Mouse (Mus musculus) left cerebral cortex, postnatal 25 days (tissue): ENCODE data around the gene Vars. TPM values are rescaled to one million over a fixed set of nuclear protein-coding genes. Genes with fewer than 3 reads are reported as not detected.
"Not testable (repeated sequence)": the region's sequence is repeated elsewhere in the genome, so short reads cannot be mapped to it uniquely, and the experiment has no call there.

Experiments
- DNase-seq, 2 experiments: peaks; one replicate each; pipeline ENCODE4 v3.0.0; 2022; ENCODE audit warnings: low spot score in 2 of 2, mixed read lengths in 1 of 2
- intact Hi-C: fragments of 180-260 bp; cut with DNase I; formaldehyde crosslinking; loops from one replicate; pipeline ENCODE4 v1.15.1; 2025
- total RNA-seq, 2 experiments: library from RNA; stranded (reverse); gene quantifications; 2 replicates each; pipeline ENCODE4 v1.2.3; 2021

Gene Vars
- total RNA-seq, 2 experiments from 2014 or later = 38.0 to 44.7 TPM

DNA sequence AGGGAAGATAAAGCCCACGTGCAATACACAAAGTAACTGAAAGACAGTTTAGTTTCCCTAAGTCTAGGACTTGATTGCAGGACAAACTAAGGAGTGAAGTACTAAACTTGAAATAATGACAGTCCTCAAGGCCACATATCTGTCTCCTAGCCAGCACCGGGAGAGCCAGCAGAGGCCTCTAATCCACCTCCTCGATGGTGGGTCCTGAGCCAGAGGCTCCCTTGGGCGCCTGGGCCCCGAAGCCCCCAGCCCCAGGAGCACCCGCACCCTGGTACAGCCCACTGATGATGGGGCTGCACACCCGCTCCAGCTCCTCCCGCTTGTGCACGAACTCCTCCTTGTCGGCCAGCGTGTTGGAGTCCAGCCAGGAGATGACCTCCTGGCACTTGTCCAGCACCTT, 31.0 kb upstream of the Vars start, which contains the start of gene Gm20481:
Gene Gm20481 (plus strand): TSS at position 91 of the 400 bp plus-strand sequence.
- intact Hi-C loops, DNase-seq: not testable (repeated sequence)

DNA sequence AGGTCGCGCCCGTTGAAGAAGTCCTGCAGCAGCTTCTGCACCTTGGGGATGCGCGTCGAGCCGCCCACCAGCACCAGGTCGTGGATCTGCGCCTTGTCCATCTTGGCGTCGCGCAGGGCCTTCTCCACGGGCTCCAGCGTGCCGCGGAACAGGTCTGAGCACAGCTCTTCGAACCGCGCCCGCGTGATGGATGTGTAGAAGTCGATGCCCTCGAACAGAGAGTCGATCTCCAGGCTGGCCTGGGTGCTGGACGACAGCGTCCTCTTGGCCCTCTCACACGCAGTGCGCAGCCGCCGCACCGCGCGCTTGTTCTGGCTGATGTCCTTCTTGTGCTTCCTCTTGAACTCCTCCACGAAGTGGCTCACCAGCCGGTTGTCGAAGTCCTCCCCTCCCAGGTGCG, 29.9 kb upstream of the Vars start:
- DNase-seq, intact Hi-C loops: not testable (repeated sequence)

DNA sequence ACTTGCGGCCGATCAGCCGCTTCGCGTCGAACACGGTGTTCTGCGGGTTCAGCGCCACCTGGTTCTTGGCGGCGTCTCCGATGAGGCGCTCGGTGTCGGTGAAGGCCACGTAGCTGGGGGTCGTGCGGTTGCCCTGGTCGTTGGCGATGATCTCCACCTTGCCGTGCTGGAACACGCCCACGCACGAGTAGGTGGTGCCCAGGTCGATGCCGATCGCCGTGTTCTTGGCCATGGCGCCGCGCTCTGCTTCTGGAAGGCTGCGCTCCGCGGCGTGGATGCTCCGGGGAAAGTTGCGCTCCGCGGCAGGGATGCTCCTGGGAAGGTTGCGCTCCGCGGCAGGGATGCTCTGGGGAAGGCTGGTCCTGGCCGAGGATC, 29.1 kb upstream of the Vars start:
- DNase-seq, intact Hi-C loops: not testable (repeated sequence)

DNA sequence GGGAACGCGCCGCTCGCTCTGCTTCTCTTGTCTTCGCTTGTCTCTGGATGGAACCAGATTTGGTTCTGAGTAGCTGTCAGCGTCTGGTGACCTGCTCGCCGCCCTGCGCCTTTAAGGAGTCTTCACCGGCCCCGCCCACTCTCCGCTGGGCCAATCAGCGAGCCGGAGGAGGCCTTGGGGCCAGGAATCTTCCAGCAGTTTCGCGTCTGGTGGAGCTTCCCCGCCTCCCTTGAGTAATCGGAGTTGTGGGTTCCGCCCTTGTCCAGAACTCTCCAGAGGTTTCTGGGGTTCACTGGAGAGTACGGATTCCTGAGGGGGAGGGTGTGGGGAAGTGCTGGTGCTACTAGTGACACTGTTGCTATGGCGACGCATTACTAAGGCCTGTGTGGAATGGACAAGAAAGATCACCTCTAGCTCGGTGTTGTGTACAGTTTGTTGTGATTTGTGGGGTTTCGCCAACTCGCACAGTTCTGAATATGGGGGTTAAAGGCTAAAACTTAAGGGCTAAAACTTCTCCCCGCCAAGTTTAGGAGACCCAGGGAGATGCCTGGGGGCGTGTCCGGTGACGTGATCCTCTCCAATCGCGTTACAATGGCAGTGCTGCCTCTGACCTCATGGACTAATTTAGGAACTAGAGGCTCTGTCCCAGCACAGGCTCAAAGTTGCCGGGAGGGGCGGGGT, 28.6 kb upstream of the Vars start, which contains the start of the genes Hspa1a and Hspa1l:
Gene Hspa1a (minus strand): TSS at position 88 of the 681 bp plus-strand sequence.
Gene Hspa1l (plus strand): TSS at position 635 of the 681 bp plus-strand sequence.
- DNase-seq = peak; percentile 82 to 85
- intact Hi-C loops = not testable (repeated sequence)

DNA sequence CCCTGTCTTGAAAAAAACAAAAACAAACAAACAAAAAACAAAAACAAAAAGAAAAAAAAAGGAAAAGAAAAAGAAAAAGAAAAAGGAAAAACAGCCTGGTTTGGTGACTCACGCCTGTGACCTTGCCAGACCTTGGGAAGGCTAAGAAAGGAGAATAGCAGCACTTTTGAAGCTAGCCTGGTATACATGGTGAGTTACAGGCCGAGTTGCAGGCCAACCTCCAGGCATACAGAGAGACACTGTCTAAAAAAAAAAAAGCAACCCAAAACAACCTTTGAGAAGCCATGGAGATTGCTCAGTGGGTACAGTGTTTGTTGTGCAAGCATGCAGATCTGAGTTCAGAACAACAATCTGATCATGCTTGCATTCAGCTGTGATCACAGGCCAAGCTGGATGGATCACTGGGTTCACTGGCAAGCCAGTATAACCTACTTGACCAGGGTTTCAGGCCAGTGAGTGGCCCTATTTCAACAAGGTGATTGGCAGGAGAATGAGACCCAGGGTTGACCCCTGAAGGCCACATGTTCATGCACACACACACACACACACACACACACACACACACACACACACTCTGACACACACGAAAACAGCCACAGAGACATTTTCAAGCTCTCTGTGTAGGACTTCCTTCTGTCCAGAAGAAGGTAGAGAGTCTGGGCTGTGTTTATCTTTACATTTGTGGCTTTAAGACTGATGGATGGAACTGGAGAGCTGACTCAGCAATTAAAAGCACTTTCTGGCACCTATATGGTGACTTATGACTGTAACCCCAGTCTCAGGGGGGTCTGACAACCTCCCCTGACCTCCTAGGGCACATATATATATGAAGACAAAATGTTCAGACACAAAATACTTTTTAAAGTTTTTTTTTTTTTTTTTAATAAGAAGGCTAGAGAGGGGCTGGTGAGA, 24.9 kb upstream of the Vars start:
- DNase-seq = no peak
- intact Hi-C loops = no loop called here

DNA sequence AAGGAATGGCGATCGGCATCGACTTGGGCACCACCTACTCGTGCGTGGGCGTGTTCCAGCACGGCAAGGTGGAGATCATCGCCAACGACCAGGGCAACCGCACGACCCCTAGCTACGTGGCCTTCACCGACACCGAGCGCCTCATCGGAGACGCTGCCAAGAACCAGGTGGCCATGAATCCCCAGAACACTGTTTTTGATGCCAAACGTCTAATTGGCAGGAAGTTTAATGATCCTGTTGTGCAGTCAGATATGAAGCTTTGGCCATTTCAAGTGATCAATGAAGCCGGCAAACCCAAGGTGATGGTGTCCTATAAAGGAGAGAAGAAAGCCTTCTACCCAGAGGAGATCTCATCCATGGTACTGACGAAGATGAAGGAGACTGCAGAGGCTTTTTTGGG, 23.8 kb upstream of the Vars start:
- intact Hi-C loops = no loop called here
- DNase-seq = no peak

DNA sequence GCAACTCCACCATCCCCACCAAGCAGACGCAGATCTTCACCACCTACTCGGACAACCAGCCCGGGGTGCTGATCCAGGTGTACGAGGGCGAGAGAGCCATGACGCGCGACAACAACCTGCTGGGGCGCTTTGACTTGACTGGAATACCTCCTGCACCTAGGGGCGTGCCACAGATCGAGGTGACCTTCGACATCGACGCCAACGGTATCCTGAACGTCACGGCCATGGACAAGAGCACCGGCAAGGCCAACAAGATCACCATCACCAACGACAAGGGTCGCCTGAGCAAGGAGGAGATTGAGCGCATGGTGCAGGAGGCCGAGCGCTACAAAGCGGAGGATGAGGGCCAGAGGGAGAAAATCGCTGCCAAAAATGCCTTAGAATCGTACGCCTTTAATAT, 22.5 kb upstream of the Vars start:
- intact Hi-C loops = no loop called here
- DNase-seq = no peak

DNA sequence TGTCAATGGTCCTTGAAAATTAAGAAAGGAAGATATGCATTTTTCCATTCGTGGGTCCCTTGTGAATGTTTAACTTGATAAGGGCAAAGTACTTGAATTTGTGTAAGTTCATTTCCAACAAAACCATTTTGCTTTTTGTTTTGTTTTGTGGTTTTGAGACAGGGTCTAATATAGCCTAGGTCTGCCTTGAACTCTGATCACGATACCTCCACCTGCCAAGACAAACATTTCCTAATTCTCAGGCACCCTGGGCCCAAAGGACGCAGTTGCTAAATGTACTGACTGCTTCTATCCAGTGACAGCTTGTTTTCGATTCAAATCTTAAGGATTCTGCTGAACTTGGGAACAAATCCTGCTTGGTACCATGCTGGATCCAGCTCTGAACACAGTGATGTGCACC, 21.2 kb upstream of the Vars start:
- no peak for DNase-seq
- intact Hi-C loops = loop anchor here (5.0 kb wide), 1 partner anchor 127 kb away; the partner anchor contains the start of genes Nelfe and Skiv2l

DNA sequence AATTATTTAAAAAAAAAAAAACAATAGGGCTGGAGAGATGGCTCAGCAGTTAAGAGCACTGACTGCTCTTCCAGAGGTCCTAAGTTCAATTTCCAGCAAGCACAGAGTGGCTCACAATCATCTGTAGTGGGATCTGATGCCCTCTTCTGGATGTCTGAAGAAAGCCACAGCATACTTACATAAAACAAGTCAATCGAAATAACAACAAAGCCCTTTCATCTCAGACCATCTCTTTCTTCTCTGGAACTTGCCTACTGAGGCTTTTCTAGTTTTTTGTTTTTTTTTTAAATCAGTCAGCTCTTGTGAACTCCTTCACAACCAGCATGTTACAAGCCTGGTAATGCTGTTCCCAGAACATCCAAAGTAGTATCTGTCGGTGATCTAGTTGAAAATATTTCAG, 20.1 kb upstream of the Vars start:
- DNase-seq = peak; percentile 45 to 58

DNA sequence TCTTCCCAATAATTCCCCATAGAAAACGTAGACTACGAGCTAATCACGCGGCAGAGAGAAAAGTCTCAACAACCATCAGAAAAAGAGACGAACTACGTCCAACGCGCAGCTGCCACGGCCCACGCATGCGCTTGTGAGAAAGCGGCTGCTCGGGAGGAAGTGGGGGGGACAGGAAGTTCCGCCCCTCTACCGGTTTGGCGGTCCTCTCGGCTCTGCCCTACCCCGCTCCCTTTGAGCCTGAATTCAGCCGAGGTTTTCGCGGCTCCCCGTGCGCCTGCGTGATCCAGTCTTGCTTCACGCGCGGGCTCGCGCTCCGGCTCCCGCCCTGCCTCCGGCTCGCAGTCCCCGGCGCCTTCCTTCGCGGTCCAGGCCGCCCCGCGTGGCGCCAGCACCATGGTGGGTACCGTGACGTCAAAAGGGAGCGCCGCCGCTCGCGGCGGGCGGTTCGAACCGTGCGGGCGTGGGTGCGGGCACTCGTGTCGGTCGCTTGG, 19.1 kb upstream of the Vars start, which contains the start of gene Lsm2:
Gene Lsm2 (plus strand): TSS at position 173 of the 491 bp plus-strand sequence.
- intact Hi-C loops = loop anchor here (1.0 to 5.0 kb wide), 2 partner anchors 29 to 129 kb away; partner anchors contain the start of genes Nelfe and Skiv2l
- DNase-seq = peak; percentile 94 to 96

More for the DNA sequence above, 20.1 kb upstream of the Vars start:
- intact Hi-C loops = loop anchor here (1.0 to 5.0 kb wide), 2 partner anchors 28 to 128 kb away; partner anchors contain the start of genes Nelfe and Skiv2l

DNA sequence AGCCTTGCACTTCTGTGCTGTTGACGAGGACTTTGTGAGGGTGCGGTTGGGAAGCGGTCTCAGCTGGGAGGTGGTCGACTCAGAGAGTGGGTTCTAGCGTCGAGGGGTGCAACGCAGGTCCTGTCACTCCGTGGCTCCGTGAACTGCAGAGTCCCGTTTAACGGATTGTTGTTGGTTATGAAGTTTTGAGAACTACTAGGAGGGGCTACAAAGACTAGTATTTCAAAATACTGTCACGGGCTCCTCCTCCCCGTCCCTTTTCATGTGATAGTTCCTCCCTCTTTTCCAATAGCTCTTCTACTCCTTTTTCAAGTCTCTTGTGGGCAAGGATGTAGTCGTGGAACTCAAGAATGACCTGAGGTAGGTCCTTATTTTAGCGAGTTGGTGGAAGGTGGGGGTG, 18.5 kb upstream of the Vars start:
- no peak for DNase-seq
- intact Hi-C loops = loop anchor here (5.0 kb wide), 1 partner anchor 130 kb away; the partner anchor contains the start of genes Nelfe and Skiv2l

DNA sequence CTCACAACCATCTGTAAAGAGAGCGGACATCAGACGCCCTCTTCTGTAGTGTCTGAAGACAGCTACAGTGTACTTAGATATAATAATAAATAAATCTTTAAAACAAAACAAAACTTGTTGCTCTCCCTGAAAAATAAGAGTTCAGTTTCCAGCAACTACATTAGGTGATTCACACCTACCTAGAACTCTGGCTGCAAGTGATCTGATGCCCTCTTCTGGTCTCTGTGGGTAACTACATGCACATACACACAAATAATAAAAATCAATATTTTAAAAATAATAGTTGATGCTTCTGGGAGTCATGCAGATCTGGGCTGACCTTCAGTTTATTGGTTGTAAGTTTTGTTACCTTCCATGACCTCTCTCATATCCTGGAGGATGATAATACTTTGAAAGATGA, 16.6 kb upstream of the Vars start:
- intact Hi-C loops = loop anchor here (2.0 to 5.0 kb wide), 2 partner anchors 15 to 132 kb away; partner anchors contain the start of genes Nelfe and Skiv2l
- DNase-seq = peak in 1 of 2 experiments; percentile 24

DNA sequence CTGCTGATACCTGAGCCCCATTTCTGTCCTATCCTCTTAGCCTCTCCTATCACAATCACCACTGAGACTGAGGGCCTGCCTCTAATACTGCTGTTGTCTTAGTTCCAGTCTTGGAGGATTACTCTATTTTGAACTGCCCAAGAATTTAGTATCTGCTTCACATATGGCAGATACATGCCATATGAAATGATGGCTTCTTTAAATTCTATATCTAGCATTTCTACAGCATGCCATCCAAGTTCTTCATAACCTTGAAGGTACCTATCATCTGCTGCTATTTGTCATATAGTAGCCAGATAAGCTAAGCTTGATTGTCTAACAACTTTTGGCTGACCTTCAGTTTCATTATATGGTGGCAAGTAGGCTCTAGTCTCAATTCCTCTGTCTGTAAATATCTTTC, 6.0 kb upstream of the Vars start:
- intact Hi-C loops = no loop called here

DNA sequence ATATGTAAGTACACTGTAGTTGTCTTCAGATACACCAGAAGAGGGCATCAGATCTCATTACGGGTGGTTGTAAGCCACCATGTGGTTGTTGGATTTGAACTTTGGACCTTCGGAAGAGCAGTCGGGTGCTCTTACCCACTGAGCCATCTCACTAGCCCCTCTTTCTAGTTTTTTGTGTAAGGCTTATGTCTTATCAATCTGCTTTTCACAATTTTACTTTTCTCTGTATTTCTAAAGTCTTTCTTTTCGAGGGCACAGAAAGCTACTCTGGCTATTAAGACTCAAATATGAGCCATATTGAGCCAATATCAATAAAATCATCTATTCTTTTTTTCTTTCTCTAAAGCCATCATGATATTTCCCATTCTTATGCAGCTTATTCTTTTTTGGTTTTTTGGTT, 5.6 kb upstream of the Vars start:
- DNase-seq, intact Hi-C loops: not testable (repeated sequence)

More for the DNA sequence above, 6.0 kb upstream of the Vars start:
- no peak for DNase-seq

DNA sequence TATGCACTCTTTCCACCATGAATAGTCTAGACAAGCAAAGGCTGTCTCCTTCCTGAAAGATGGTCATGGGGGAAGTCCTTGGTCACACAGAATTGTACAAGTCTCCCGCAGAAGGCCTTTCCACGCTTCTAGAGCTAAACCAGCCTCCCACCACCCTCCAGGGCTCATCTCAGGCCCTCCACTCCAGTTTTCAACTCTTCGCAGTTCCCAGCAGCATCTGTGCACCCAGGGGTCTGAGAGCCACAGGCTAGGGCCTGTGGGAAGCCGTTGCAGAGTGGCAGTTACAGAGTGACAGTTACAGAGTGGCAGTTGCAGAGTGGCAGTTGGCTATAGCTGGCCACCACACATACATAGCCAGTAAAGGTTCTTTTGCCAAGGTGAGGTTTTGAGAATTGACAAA, 4.9 kb upstream of the Vars start:
- intact Hi-C loops = not testable (repeated sequence)

DNA sequence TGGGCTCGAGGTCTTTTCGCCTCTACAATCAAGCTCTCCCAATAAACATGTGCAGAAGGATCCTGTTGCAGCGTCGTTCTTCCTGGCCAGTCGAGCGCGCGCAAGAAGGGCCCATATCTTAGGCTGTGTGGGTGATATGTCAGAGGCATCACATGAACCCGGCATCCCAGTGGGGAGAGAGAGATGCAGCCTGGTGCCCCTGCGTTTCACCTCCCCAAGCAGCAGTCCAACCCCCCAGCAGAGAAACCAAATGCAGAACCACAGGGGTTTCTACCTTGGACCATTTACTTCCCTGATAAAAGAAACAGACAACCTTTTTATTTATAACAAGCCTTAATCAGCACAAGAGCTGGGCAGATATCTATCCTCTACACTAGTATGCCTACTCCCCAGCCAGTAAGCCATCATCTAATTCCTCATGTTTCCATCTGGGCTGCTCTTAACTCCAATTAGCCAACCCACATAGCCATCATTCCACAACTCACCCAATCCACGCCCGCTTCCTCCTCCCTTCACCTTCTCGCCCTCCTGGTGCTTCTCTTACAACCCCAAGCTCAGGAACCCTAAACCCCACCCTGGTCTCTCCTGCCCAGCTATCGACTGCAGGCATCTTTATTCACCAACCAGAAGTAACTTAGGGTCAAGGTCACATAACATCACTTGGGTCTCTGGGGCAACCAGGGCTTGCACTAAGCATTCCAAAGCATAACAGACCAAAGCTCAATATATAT, 4.2 kb upstream of the Vars start:
- intact Hi-C loops = no loop called here
- DNase-seq = no peak

More for the DNA sequence above, 4.9 kb upstream of the Vars start:
- not testable (repeated sequence) for DNase-seq

DNA sequence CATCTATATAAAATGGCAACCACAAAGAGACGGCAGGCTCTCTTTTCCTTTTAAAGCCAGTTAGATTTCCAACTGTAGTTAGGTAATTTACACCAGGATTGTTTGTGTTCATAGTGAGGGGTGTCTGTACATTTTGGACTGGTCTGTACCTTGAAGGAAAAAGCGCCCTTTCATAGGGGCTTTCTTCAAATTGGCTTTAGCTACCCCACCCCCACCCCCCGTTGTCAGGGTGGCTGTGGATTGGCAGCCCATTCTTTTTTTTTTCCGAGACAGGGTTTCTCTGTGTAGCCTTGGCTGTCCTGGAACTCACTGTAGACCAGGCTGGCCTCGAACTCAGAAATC, 3.7 kb upstream of the Vars start:
- intact Hi-C loops = no loop called here
- no peak for DNase-seq

DNA sequence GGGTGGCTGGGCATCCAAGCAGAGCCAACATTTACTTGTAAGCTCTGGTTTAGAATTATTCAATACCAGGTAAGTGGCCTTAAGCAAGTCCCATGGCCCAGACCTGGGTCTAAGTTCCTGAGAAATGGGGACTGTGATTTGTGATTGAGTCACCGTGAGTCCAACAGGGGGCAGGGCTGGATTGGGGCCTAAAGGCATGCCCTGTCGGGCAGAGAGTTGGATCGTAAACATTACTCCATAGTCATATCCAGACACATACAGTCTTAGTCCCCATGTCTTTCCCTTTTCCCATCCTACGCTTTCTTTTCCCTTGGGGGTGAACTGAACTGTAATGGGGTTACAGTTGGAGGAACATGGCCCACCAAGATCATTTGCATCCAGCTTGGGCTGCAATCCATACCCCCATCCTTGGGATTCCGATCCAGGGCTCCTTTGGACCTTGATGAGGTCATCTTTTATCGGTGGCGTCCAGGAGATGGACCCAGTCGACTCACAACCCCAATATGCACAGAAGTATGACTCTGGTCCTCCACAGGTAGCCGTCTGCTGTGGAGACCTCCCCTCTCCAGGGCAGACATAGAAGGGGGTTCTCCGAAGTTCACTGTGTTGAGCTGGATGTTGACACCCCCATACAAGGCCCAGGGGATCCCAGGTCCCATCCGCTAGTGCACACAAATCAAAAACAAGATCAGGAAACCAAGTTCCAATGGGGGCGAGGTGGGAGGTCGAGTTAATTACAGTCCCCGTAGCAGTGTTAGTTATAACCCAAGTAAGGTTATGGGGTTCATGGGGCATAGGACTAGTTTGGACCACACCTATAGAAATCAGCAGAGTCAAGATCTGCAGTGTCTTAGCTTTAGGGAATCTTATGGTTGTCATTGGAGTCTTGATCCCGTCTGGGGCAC, 2.0 kb upstream of the Vars start:
- no peak for DNase-seq
- intact Hi-C loops = loop anchor here (2.0 kb wide), 1 partner anchor 14 kb away; no protein-coding TSS in a partner anchor
